Mouse (Mus musculus) small intestine, adult 2 months (tissue): ENCODE measurements around the gene Vasn.

ENCODE experiments used
- CTCF ChIP-seq: fragments of 200-500 bp; IDR thresholded peaks from 2 replicates; pipeline ENCODE4 v1.5.1; 2012; ENCODE audit warnings: low read depth, mild to moderate bottlenecking, control low read depth, inconsistent platforms, low read length, moderate library complexity, mixed read lengths; ENCODE audit not compliant: insufficient replicate concordance, insufficient read length; ENCODE audit errors: extremely low read depth
- POLR2A ChIP-seq: fragments of 200-500 bp; IDR thresholded peaks from 2 replicates; pipeline ENCODE4 v1.6.1; 2012; ENCODE audit warnings: low read depth, mild to moderate bottlenecking, control low read depth, inconsistent platforms, low read length, moderate library complexity

GRCm38 (mm10) chr16:4649692-4650091 is 10.0 kb downstream of the Vasn start:
- TF ChIP-seq POLR2A (no peak), CTCF (no peak)
